Mouse (Mus musculus) lung, postnatal 0 days (tissue): Measurements from ENCODE around the gene Gm20388.

Source experiments
- CTCF ChIP-seq: IDR thresholded peaks from 2 replicates; pipeline ENCODE4 v1.5.1; 2016; ENCODE audit warnings: antibody characterized with exemption, mild to moderate bottlenecking
- EP300 ChIP-seq: IDR thresholded peaks from 2 replicates; pipeline ENCODE4 v1.6.1; 2016; ENCODE audit warnings: antibody characterized with exemption, mild to moderate bottlenecking, control low read depth

- no peak for TF ChIP-seq CTCF
- no peak for TF ChIP-seq EP300
Measured at GRCm38 (mm10) chr8:122149045-122149444, 2238.4 kb downstream of the Gm20388 start.
